Mouse (Mus musculus): ENCODE data around the gene Pla2g4c.

DNA sequence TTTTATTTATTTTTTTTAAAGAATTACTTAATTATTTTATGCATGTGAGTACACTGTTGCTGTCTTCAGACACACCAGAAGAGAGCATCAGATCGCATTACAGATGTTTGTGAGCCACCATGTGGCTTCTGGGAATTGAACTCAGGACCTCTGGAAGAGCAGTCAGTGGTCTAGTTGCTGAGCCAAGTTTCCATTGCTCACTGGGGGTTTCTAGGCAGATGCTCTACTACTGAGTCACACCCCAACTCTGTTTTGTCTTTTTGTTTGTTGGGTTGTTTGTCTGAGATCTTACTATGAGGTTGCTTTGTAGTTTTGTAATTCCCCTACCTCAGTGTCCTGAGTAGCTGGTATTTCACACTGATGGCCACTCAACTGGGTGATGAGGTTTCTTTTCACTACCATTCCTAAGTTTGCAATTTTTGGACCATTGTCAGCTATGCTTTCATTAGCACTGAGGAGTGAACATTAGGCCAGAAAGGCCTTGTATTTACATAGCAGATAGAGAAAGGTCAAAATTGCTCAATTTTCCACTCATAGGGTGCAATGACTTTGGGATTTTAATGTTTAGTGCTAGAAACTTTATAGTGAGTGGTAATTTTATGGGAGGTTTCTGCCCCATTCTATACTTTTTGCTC lies 34.3 kb upstream of the Pla2g4c start:
- TF ChIP-seq CTCF (IDR thresholded peaks at IDR 0.05; ENCODE audit: control insufficient read depth, insufficient read depth, insufficient replicate concordance, low read depth, low read length) = no peak
- TF ChIP-seq POLR2A (IDR thresholded peaks at IDR 0.05; ENCODE audit: control insufficient read depth, low read depth, low read length) = no peak
